8 mouse cellular contexts compared by ENCODE assay signal in the genomic region with DNA sequence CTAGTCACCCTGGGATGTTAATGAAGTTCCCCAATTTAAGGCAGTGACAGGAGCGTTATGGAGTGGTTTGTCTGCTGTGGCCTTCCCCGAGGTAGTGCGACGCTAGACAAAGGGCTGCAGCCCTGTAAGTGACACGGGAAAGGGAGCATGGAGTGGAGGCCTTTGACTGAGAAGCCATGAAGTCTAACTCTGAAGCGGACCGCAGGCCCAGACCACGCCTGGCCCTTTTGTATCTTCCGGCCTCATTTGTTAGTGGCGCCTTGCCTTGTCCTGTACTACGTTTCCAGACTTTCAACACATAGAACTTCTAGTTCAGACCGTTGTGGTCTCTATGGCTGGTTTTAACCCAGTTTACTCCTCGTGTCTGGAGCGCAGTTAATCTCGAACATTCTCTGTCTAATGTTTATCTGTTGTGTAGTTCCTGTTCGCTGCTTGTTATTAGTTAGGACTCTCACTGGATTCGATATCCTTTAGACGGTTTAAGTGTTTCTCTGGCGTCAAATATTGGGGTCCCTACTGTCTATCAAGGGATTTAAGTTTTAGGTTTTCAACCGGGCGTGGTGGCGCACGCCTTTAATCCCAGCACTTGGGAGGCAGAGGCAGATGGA. TPM values are rescaled to one million over a fixed set of nuclear protein-coding genes. Genes with fewer than 3 reads are reported as not detected.
DNase-seq lines count a peak whose midpoint lies in the region; ATAC-seq lines count a peak whose summit lies in the region.

No protein-coding gene starts in this region.

- H3K4me3 ChIP-seq in embryonic facial prominence, embryonic 13.5 days: peak overlapping the region; percentile 92
- H3K4me3 ChIP-seq in hindbrain, embryonic 12.5 days: peak overlapping the region; percentile 74
- H3K4me3 ChIP-seq in liver, embryonic 11.5 days (ENCODE audit: low read depth, low read length): peak overlapping the region; percentile 73

- no peaks in the 10 kb centered on the region for H3K9me3 ChIP-seq in embryonic facial prominence, embryonic 13.5 days
- H3K9me3 ChIP-seq in hindbrain, embryonic 12.5 days (replicated peaks): 0 out of 2 replicates have a peak, but pooled peaks cover under 1% of the 10 kb centered on the region
- H3K9me3 ChIP-seq in liver, embryonic 11.5 days (ENCODE audit: control insufficient read depth, low read length): no peaks in the 10 kb centered on the region

- peak overlapping the region; percentile 68 for H3K4me2 ChIP-seq in embryonic facial prominence, embryonic 13.5 days
- peak overlapping the region; percentile 68 for H3K4me2 ChIP-seq in hindbrain, embryonic 12.5 days (replicated peaks)
- H3K4me2 ChIP-seq in liver, embryonic 11.5 days: peak overlapping the region; percentile 80

- peak overlapping the region; percentile 96 for H3K27ac ChIP-seq in embryonic facial prominence, embryonic 13.5 days
- peak overlapping the region; percentile 91 for H3K27ac ChIP-seq in hindbrain, embryonic 12.5 days
- peak overlapping the region; percentile 96 for H3K27ac ChIP-seq in liver, embryonic 11.5 days (ENCODE audit: low read depth, low read length)

- H3K36me3 ChIP-seq in embryonic facial prominence, embryonic 13.5 days: 0 out of 2 replicates have a peak, but pooled peaks cover under 1% of the 10 kb centered on the region
- no peaks in the 10 kb centered on the region for H3K36me3 ChIP-seq in hindbrain, embryonic 12.5 days
- H3K36me3 ChIP-seq in liver, embryonic 11.5 days (ENCODE audit: control insufficient read depth, insufficient read depth, low read length): no peaks in the 10 kb centered on the region

- peak overlapping the region; percentile 93 for H3K9ac ChIP-seq in embryonic facial prominence, embryonic 13.5 days
- peak overlapping the region; percentile 87 for H3K9ac ChIP-seq in hindbrain, embryonic 12.5 days
- peak overlapping the region; percentile 93 for H3K9ac ChIP-seq in liver, embryonic 11.5 days (ENCODE audit: low read depth, low read length)

- intact Hi-C loops in left cerebral cortex, postnatal 10 days (cut with DNase I): no loop called here

- H3K27me3 ChIP-seq in embryonic facial prominence, embryonic 13.5 days: no peaks in the 10 kb centered on the region
- H3K27me3 ChIP-seq in hindbrain, embryonic 12.5 days: no peaks in the 10 kb centered on the region
- no peaks in the 10 kb centered on the region for H3K27me3 ChIP-seq in liver, embryonic 11.5 days (replicated peaks; ENCODE audit: control insufficient read depth, insufficient read depth, low read length)

- no peak for ATAC-seq in embryonic facial prominence, embryonic 13.5 days (ENCODE audit: insufficient number of reproducible peaks, insufficient read depth, low FRiP score, low TSS enrichment, low read depth)
- no peak for ATAC-seq in hindbrain, embryonic 12.5 days (ENCODE audit: low FRiP score)
- no peak for ATAC-seq in liver, embryonic 11.5 days (replicated peaks; ENCODE audit: low FRiP score)
- ATAC-seq in monocyte, adult 5-6 weeks (replicated peaks; ENCODE audit: insufficient number of reproducible peaks, low FRiP score, low TSS enrichment, poor library complexity, severe bottlenecking): peak; percentile 24; the same call in 1 of the 2 replicates

- H3K4me1 ChIP-seq in embryonic facial prominence, embryonic 13.5 days: peaks cover 11% of the 10 kb centered on the region; the same call in 1 of the 2 replicates
- H3K4me1 ChIP-seq in hindbrain, embryonic 12.5 days: peaks cover 12% of the 10 kb centered on the region
- H3K4me1 ChIP-seq in liver, embryonic 11.5 days (replicated peaks; ENCODE audit: control insufficient read depth, insufficient read depth, low read length): peaks cover 10% of the 10 kb centered on the region

- peak; percentile 31 to 36 for DNase-seq in left cerebral cortex, postnatal 10 days (ENCODE audit: extremely low spot score in 1 of 2, low spot score in 2 of 2)
- DNase-seq in left cerebral cortex, adult 18-20 months (ENCODE audit: low spot score in 2 of 2): no peak
- peak; percentile 54 for DNase-seq in R1 (ENCODE audit: low read depth, low spot score)
- DNase-seq in liver, embryonic 11.5 days (ENCODE audit: low spot score): peak; percentile 67
- DNase-seq in cerebellum, adult 11 months: no peak

- WGBS in embryonic facial prominence, embryonic 13.5 days: 5% methylated on average over 23 of the region's 23 CpGs
- WGBS in hindbrain, embryonic 12.5 days: 8% methylated on average over 23 of the region's 23 CpGs
- 3% methylated on average over 23 of the region's 23 CpGs for WGBS in liver, embryonic 11.5 days

RNA-seq across cellular contexts. Expression of gene Hdlbp, which starts 1.0 kb away (rescaled TPM):
- total RNA-seq in left cerebral cortex, postnatal 10 days (2021): 100 to 1,000 TPM; 146 to 151 TPM
- total RNA-seq in left cerebral cortex, adult 18-20 months (2021): 100 to 1,000 TPM; 157 to 167 TPM
- 179 and 184 TPM in 2 replicates for polyA plus RNA-seq in embryonic facial prominence, embryonic 13.5 days (2015; fragmentation: Nextera tagmentation; extraction: Ambion mirVana)
- 111 and 123 TPM in 2 replicates for polyA plus RNA-seq in hindbrain, embryonic 12.5 days (2016; fragmentation: Nextera tagmentation; extraction: Ambion mirVana)
- polyA plus RNA-seq in liver, embryonic 11.5 days (2014; fragmentation: Nextera tagmentation; extraction: Ambion mirVana): 106 and 113 TPM in 2 replicates
- total RNA-seq in monocyte, adult 5-6 weeks (2017): 58.2 to 101 TPM (median 83.6 TPM) in 3 replicates

RNA-seq across cellular contexts. Expression of gene Farp2, which starts 32.3 kb away (rescaled TPM):
- 10 to 100 TPM in 1 of 2 experiments, 1 to 10 TPM in 1; 9.4 to 10.8 TPM for total RNA-seq in left cerebral cortex, postnatal 10 days (2021)
- 10 to 100 TPM in 1 of 2 experiments, 1 to 10 TPM in 1; 10.0 to 11.0 TPM for total RNA-seq in left cerebral cortex, adult 18-20 months (2021)
- polyA plus RNA-seq in embryonic facial prominence, embryonic 13.5 days (2015; fragmentation: Nextera tagmentation; extraction: Ambion mirVana): 10.5 and 10.9 TPM in 2 replicates
- polyA plus RNA-seq in hindbrain, embryonic 12.5 days (2016; fragmentation: Nextera tagmentation; extraction: Ambion mirVana): 6.1 and 6.6 TPM in 2 replicates
- 2.3 and 2.7 TPM in 2 replicates for polyA plus RNA-seq in liver, embryonic 11.5 days (2014; fragmentation: Nextera tagmentation; extraction: Ambion mirVana)
- total RNA-seq in monocyte, adult 5-6 weeks (2017): 0.75 to 4.4 TPM (median 2.0 TPM) in 3 replicates

Comparison
In these comparisons a context has a peak if more than half of its experiments do, and no peak if none do; other contexts are left out.
1. DNase-seq: peak in left cerebral cortex, postnatal 10 days (2 of 2), R1 (single experiment) and liver, embryonic 11.5 days (single experiment); none in left cerebral cortex, adult 18-20 months (0 of 2) and cerebellum, adult 11 months (single experiment).
2. Peak in every context shown above with its lines, with median percentiles within 50 percentile points of each other: H3K27ac ChIP-seq, H3K4me2 ChIP-seq, H3K4me3 ChIP-seq and H3K9ac ChIP-seq.